Mouse (Mus musculus) forebrain, embryonic 11.5 days (tissue): ENCODE measurements at regions not wholly inside any gene's neighbourhood (a gene's known extent, or its start where the extent isn't known, plus 50 kb on each side); places are given as distances from the start of the nearest gene placed in this dataset.

Experiments
- ATAC-seq: fragments of 200-750 bp; cut with Nextera tagmentation; replicated peaks from 2 replicates; pipeline ENCODE4 v1.8.0; 2017; ENCODE audit warnings: moderate TSS enrichment; ENCODE audit not compliant: low FRiP score
- DNase-seq: peaks from one replicate; pipeline ENCODE4 v3.0.0-alpha.2; 2017; ENCODE audit warnings: low spot score
- H3K27ac ChIP-seq: fragments of 300-500 bp; sonication (generic); 2 replicates; pipeline ENCODE4 v1.5.1; 2014; ENCODE audit warnings: low read depth, low read length
- H3K27me3 ChIP-seq: fragments of 300-500 bp; sonication (generic); 2 replicates; pipeline ENCODE4 v1.6.1; 2014; ENCODE audit warnings: mild to moderate bottlenecking, low read length, mixed read lengths; ENCODE audit not compliant: control insufficient read depth, insufficient read depth
- H3K36me3 ChIP-seq: fragments of 300-500 bp; sonication (generic); 2 replicates; pipeline ENCODE4 v1.6.1; 2014; ENCODE audit warnings: mild to moderate bottlenecking, low read length, moderate library complexity, mixed read lengths; ENCODE audit not compliant: control insufficient read depth, insufficient read depth
- H3K4me1 ChIP-seq: fragments of 300-500 bp; sonication (generic); replicated peaks from 2 replicates; pipeline ENCODE4 v1.6.1; 2014; ENCODE audit warnings: low read length, mixed read lengths; ENCODE audit not compliant: control insufficient read depth, insufficient read depth
- H3K4me2 ChIP-seq: fragments of 300-500 bp; sonication (generic); 2 replicates; pipeline ENCODE4 v1.6.1; 2014; ENCODE audit warnings: low read depth, mild to moderate bottlenecking, low read length, moderate library complexity, mixed read lengths; ENCODE audit not compliant: severe bottlenecking
- H3K4me3 ChIP-seq: fragments of 300-500 bp; sonication (generic); 2 replicates; pipeline ENCODE4 v1.5.1; 2014; ENCODE audit warnings: low read depth, low read length
- H3K9ac ChIP-seq: fragments of 300-500 bp; sonication (generic); 2 replicates; pipeline ENCODE4 v1.6.1; 2014; ENCODE audit warnings: low read length
- H3K9me3 ChIP-seq: fragments of 300-500 bp; sonication (generic); 2 replicates; pipeline ENCODE4 v1.6.1; 2016; ENCODE audit warnings: low read length, mixed read lengths; ENCODE audit not compliant: control insufficient read depth
- WGBS: fragments of 180-500 bp; shearing (Covaris S2); extraction: QIAGEN DNeasy Blood & Tissue Kit; methylation state at CpG from one replicate; pipeline ENCODE4 v1.1.7; 2014; 5-methylcytosine and 5-hydroxymethylcytosine counted together

GRCm38 (mm10) chr2:93123829-93124228 lies 63.5 kb upstream of the Trp53i11 start:
- Histone ChIP-seq H3K27ac (no peak overlapping the region), H3K36me3 (no peaks in the 10 kb centered on the region), H3K27me3 (no peaks in the 10 kb centered on the region), H3K9me3 (no peaks in the 10 kb centered on the region), H3K9ac (no peak overlapping the region), H3K4me1 (no peaks in the 10 kb centered on the region; the same call in 1 of the 2 replicates), H3K4me2 (no peak overlapping the region), H3K4me3 (no peak overlapping the region)
- no peak for ATAC-seq
- WGBS = 82% methylated on average over 11 of the region's 11 CpGs
- no peak for DNase-seq

GRCm38 (mm10) chr2:93120386-93120785 lies 67.0 kb upstream of the Trp53i11 start:
- H3K27ac ChIP-seq = no peak overlapping the region
- H3K4me3 ChIP-seq = no peak overlapping the region
- no peaks in the 10 kb centered on the region for H3K27me3 ChIP-seq
- no peaks in the 10 kb centered on the region for H3K36me3 ChIP-seq
- DNase-seq = no peak
- no peak overlapping the region for H3K4me2 ChIP-seq
- no peak for ATAC-seq
- H3K9ac ChIP-seq = no peak overlapping the region
- H3K4me1 ChIP-seq = no peaks in the 10 kb centered on the region
- 83% methylated on average over 13 of the region's 13 CpGs for WGBS
- no peaks in the 10 kb centered on the region for H3K9me3 ChIP-seq

GRCm38 (mm10) chr2:93119001-93119400 lies 68.3 kb upstream of the Trp53i11 start:
- H3K36me3 ChIP-seq = no peaks in the 10 kb centered on the region
- H3K4me1 ChIP-seq = no peaks in the 10 kb centered on the region
- no peak overlapping the region for H3K27ac ChIP-seq
- WGBS = 77% methylated on average over 8 of the region's 8 CpGs
- DNase-seq (no peak), ATAC-seq (no peak)
- no peak overlapping the region for H3K4me2 ChIP-seq
- no peak overlapping the region for H3K4me3 ChIP-seq
- H3K9me3 ChIP-seq = no peaks in the 10 kb centered on the region
- H3K27me3 ChIP-seq = no peaks in the 10 kb centered on the region
- H3K9ac ChIP-seq = no peak overlapping the region

GRCm38 (mm10) chr2:93115303-93115702 lies 69.3 kb upstream of the Prdm11 start:
- ATAC-seq = no peak
- Histone ChIP-seq H3K4me2 (no peak overlapping the region), H3K9ac (no peak overlapping the region), H3K36me3 (no peaks in the 10 kb centered on the region), H3K27me3 (no peaks in the 10 kb centered on the region), H3K27ac (no peak overlapping the region), H3K4me1 (no peaks in the 10 kb centered on the region), H3K4me3 (no peak overlapping the region), H3K9me3 (no peaks in the 10 kb centered on the region)
- WGBS = 74% methylated on average over 3 of the region's 3 CpGs
- DNase-seq = no peak

- Histone ChIP-seq H3K27me3 (no peaks in the 10 kb centered on the region), H3K4me1 (no peaks in the 10 kb centered on the region), H3K36me3 (no peaks in the 10 kb centered on the region), H3K9ac (no peak overlapping the region), H3K4me2 (no peak overlapping the region), H3K4me3 (no peak overlapping the region), H3K9me3 (no peaks in the 10 kb centered on the region), H3K27ac (no peak overlapping the region)
- DNase-seq = no peak
- 76% methylated on average over 7 of the region's 7 CpGs for WGBS
- ATAC-seq = no peak
These were observed 68.0 kb upstream of the Prdm11 start for GRCm38 (mm10) chr2:93113929-93114328.

GRCm38 (mm10) chr2:93112320-93112719 lies 66.4 kb upstream of the Prdm11 start:
- H3K4me2 ChIP-seq = no peak overlapping the region
- DNase-seq (no peak), ATAC-seq (no peak)
- no peak overlapping the region for H3K9ac ChIP-seq
- no peaks in the 10 kb centered on the region for H3K9me3 ChIP-seq
- no peaks in the 10 kb centered on the region for H3K36me3 ChIP-seq
- no peaks in the 10 kb centered on the region for H3K4me1 ChIP-seq
- no peaks in the 10 kb centered on the region for H3K27me3 ChIP-seq
- no peak overlapping the region for H3K4me3 ChIP-seq
- 49% methylated on average over 7 of the region's 7 CpGs for WGBS
- no peak overlapping the region for H3K27ac ChIP-seq

GRCm38 (mm10) chr2:93110898-93111297 lies 64.9 kb upstream of the Prdm11 start:
- Histone ChIP-seq H3K36me3 (no peaks in the 10 kb centered on the region), H3K9ac (no peak overlapping the region), H3K27me3 (no peaks in the 10 kb centered on the region), H3K4me3 (no peak overlapping the region), H3K27ac (no peak overlapping the region), H3K4me2 (no peak overlapping the region), H3K9me3 (no peaks in the 10 kb centered on the region), H3K4me1 (no peaks in the 10 kb centered on the region)
- WGBS = 87% methylated on average over 5 of the region's 5 CpGs
- DNase-seq = no peak
- no peak for ATAC-seq

GRCm38 (mm10) chr2:93106581-93106980 lies 60.6 kb upstream of the Prdm11 start:
- no peak overlapping the region for H3K9ac ChIP-seq
- no peak overlapping the region for H3K27ac ChIP-seq
- DNase-seq = no peak

GRCm38 (mm10) chr2:93101991-93102390 lies 56.0 kb upstream of the Prdm11 start:
- Histone ChIP-seq H3K27me3 (no peaks in the 10 kb centered on the region), H3K4me3 (no peak overlapping the region), H3K36me3 (no peaks in the 10 kb centered on the region), H3K9me3 (no peaks in the 10 kb centered on the region), H3K4me1 (no peaks in the 10 kb centered on the region; the same call in 1 of the 2 replicates), H3K9ac (no peak overlapping the region), H3K4me2 (no peak overlapping the region), H3K27ac (no peak overlapping the region)
- ATAC-seq = no peak
- DNase-seq = no peak
- WGBS = 52% methylated on average over 8 of the region's 8 CpGs

More at GRCm38 (mm10) chr2:93106581-93106980, 60.6 kb upstream of the Prdm11 start:
- no peaks in the 10 kb centered on the region; the same call in 1 of the 2 replicates for H3K4me1 ChIP-seq
- no peaks in the 10 kb centered on the region for H3K36me3 ChIP-seq
- ATAC-seq = no peak
- no peaks in the 10 kb centered on the region for H3K27me3 ChIP-seq
- no peak overlapping the region for H3K4me2 ChIP-seq
- no peaks in the 10 kb centered on the region for H3K9me3 ChIP-seq
- 58% methylated on average over 6 of the region's 6 CpGs for WGBS
- H3K4me3 ChIP-seq = no peak overlapping the region
